Mouse (Mus musculus): ENCODE measurements around the gene Car9.

- TF ChIP-seq POLR2A (IDR thresholded peaks at IDR 0.05; ENCODE audit: insufficient read length, low read depth) = no peak
- TF ChIP-seq POLR2AphosphoS2 (IDR thresholded peaks at IDR 0.05; ENCODE audit: insufficient read length, low read depth) = no peak
- TF ChIP-seq SRF (IDR thresholded peaks at IDR 0.05; ENCODE audit: control insufficient read depth, insufficient read length, low read depth) = no peak
- no peak for TF ChIP-seq MAX (IDR thresholded peaks at IDR 0.05; ENCODE audit: low read depth)
- TF ChIP-seq REST (IDR thresholded peaks at IDR 0.05; ENCODE audit: insufficient read depth, insufficient read length) = no peak
Observed at GRCm38 (mm10) chr4:43497405-43497804, 9.4 kb upstream of the Car9 start.

All from myocyte (in vitro differentiated cells).